Mouse (Mus musculus) stomach, postnatal 0 days (tissue): ENCODE results near the gene Slc22a18.

Source experiments
- CTCF ChIP-seq: IDR thresholded peaks from 2 replicates; pipeline ENCODE4 v1.5.1; 2016; ENCODE audit warnings: antibody characterized with exemption, low read depth, mild to moderate bottlenecking, moderate library complexity
- EP300 ChIP-seq: optimal IDR thresholded peaks from 2 replicates; pipeline ENCODE3; 2016; ENCODE audit warnings: antibody characterized with exemption

GRCm38 (mm10) chr7:143428142-143428813 is 45.3 kb upstream of the Slc22a18 start:
- no peak for TF ChIP-seq CTCF
- TF ChIP-seq EP300 = no peak
